Mouse (Mus musculus) hindbrain, embryonic 12.5 days (tissue): Measurements from ENCODE around the gene Slc25a17. TPM values are rescaled to one million over a fixed set of nuclear protein-coding genes. Genes with fewer than 3 reads are reported as not detected.

Experiments used
- ATAC-seq: fragments of 200-750 bp; cut with Nextera tagmentation; 2 replicates; pipeline ENCODE4 v1.8.0; 2017; ENCODE audit warnings: moderate TSS enrichment; ENCODE audit not compliant: low FRiP score
- H3K27ac ChIP-seq: fragments of 300-500 bp; sonication (generic); 2 replicates; pipeline ENCODE4 v1.5.1; 2016; ENCODE audit warnings: mild to moderate bottlenecking
- H3K27me3 ChIP-seq: fragments of 300-500 bp; sonication (generic); 2 replicates; pipeline ENCODE4 v1.6.1; 2016; ENCODE audit warnings: mild to moderate bottlenecking
- H3K36me3 ChIP-seq: fragments of 300-500 bp; sonication (generic); 2 replicates; pipeline ENCODE4 v1.6.1; 2016; ENCODE audit warnings: mild to moderate bottlenecking
- H3K4me1 ChIP-seq: fragments of 300-500 bp; sonication (generic); 2 replicates; pipeline ENCODE4 v1.6.1; 2016
- H3K4me2 ChIP-seq: fragments of 300-500 bp; sonication (generic); replicated peaks from 2 replicates; pipeline ENCODE4 v1.6.1; 2016; ENCODE audit warnings: mild to moderate bottlenecking
- H3K4me3 ChIP-seq: fragments of 300-500 bp; sonication (generic); 2 replicates; pipeline ENCODE4 v1.5.1; 2016; ENCODE audit warnings: mild to moderate bottlenecking
- H3K9ac ChIP-seq: fragments of 300-500 bp; sonication (generic); 2 replicates; pipeline ENCODE4 v1.6.1; 2016; ENCODE audit warnings: mild to moderate bottlenecking, moderate library complexity
- H3K9me3 ChIP-seq: fragments of 300-500 bp; sonication (generic); replicated peaks from 2 replicates; pipeline ENCODE4 v1.6.1; 2016; ENCODE audit warnings: mild to moderate bottlenecking
- WGBS: fragments of 180-500 bp; shearing (Covaris S2); methylation state at CpG from one replicate; pipeline ENCODE4 v1.1.7; 2016; 5-methylcytosine and 5-hydroxymethylcytosine counted together
- polyA plus RNA-seq: library from polyadenylated mRNA; unstranded; fragments of >200 nt; fragmentation: Nextera tagmentation; extraction: Ambion mirVana; gene quantifications from 2 replicates; pipeline ENCODE4 v1.2.1, GENCODE M21; 2016

Gene Slc25a17
- polyA plus RNA-seq, 1 experiment from 2014 or later, result 106 TPM

GRCm38 (mm10) chr15:81311026-81311425 lies 49.6 kb downstream of the Slc25a17 start:
- no peaks in the 10 kb centered on the region for H3K4me1 ChIP-seq
- H3K9me3 ChIP-seq, result no peaks in the 10 kb centered on the region
- H3K4me3 ChIP-seq, result no peak overlapping the region
- H3K36me3 ChIP-seq, result peaks cover 1% of the 10 kb centered on the region
- H3K27me3 ChIP-seq, result no peaks in the 10 kb centered on the region
- no peak overlapping the region for H3K9ac ChIP-seq
- H3K27ac ChIP-seq, result no peak overlapping the region
- ATAC-seq, result no peak
- 78% methylated on average over 6 of the region's 6 CpGs for WGBS
- no peak overlapping the region for H3K4me2 ChIP-seq

GRCm38 (mm10) chr15:81310353-81310752 lies 50.3 kb downstream of the Slc25a17 start:
- no peaks in the 10 kb centered on the region for H3K4me1 ChIP-seq
- ATAC-seq, result no peak

GRCm38 (mm10) chr15:81308038-81308437 lies 52.6 kb downstream of the Slc25a17 start:
- WGBS, result 94% methylated on average over 7 of the region's 7 CpGs
- H3K4me2 ChIP-seq, result no peak overlapping the region
- H3K9ac ChIP-seq, result no peak overlapping the region
- no peak overlapping the region for H3K4me3 ChIP-seq
- no peaks in the 10 kb centered on the region for H3K4me1 ChIP-seq
- ATAC-seq, result no peak
- no peaks in the 10 kb centered on the region for H3K27me3 ChIP-seq
- H3K27ac ChIP-seq, result no peak overlapping the region
- no peaks in the 10 kb centered on the region for H3K36me3 ChIP-seq
- H3K9me3 ChIP-seq, result no peaks in the 10 kb centered on the region

More at GRCm38 (mm10) chr15:81310353-81310752, 50.3 kb downstream of the Slc25a17 start:
- H3K27ac ChIP-seq, result no peak overlapping the region
- no peaks in the 10 kb centered on the region for H3K27me3 ChIP-seq
- no peaks in the 10 kb centered on the region for H3K36me3 ChIP-seq
- no peaks in the 10 kb centered on the region for H3K9me3 ChIP-seq
- H3K4me2 ChIP-seq, result no peak overlapping the region
- H3K4me3 ChIP-seq, result no peak overlapping the region
- H3K9ac ChIP-seq, result no peak overlapping the region
- 93% methylated on average over 9 of the region's 9 CpGs for WGBS

GRCm38 (mm10) chr15:81306501-81306900 lies 54.1 kb downstream of the Slc25a17 start:
- Histone ChIP-seq H3K9ac (no peak overlapping the region), H3K27ac (no peak overlapping the region), H3K9me3 (no peaks in the 10 kb centered on the region), H3K36me3 (no peaks in the 10 kb centered on the region), H3K4me1 (no peaks in the 10 kb centered on the region), H3K4me2 (no peak overlapping the region), H3K27me3 (no peaks in the 10 kb centered on the region), H3K4me3 (no peak overlapping the region)
- WGBS, result 95% methylated on average over 6 of the region's 6 CpGs
- ATAC-seq, result no peak

GRCm38 (mm10) chr15:81305035-81305434 lies 55.6 kb downstream of the Slc25a17 start:
- H3K9me3 ChIP-seq, result no peaks in the 10 kb centered on the region
- H3K4me1 ChIP-seq, result no peaks in the 10 kb centered on the region
- 72% methylated on average over 8 of the region's 8 CpGs for WGBS
- no peaks in the 10 kb centered on the region for H3K36me3 ChIP-seq
- H3K4me2 ChIP-seq, result no peak overlapping the region
- ATAC-seq, result no peak
- H3K4me3 ChIP-seq, result no peak overlapping the region
- H3K27ac ChIP-seq, result no peak overlapping the region
- H3K9ac ChIP-seq, result no peak overlapping the region
- H3K27me3 ChIP-seq, result no peaks in the 10 kb centered on the region

GRCm38 (mm10) chr15:81304006-81304405 lies 56.6 kb downstream of the Slc25a17 start:
- Histone ChIP-seq H3K9me3 (no peaks in the 10 kb centered on the region), H3K27ac (no peak overlapping the region), H3K4me3 (no peak overlapping the region), H3K9ac (no peak overlapping the region), H3K36me3 (no peaks in the 10 kb centered on the region), H3K4me2 (no peak overlapping the region), H3K27me3 (no peaks in the 10 kb centered on the region), H3K4me1 (no peaks in the 10 kb centered on the region)
- ATAC-seq, result no peak
- 92% methylated on average over 7 of the region's 7 CpGs for WGBS

GRCm38 (mm10) chr15:81302151-81302808 lies 58.3 kb downstream of the Slc25a17 start:
- H3K4me2 ChIP-seq, result no peak overlapping the region
- H3K27ac ChIP-seq, result no peak overlapping the region
- WGBS, result 74% methylated on average over 13 of the region's 13 CpGs
- no peak overlapping the region for H3K4me3 ChIP-seq
- H3K36me3 ChIP-seq, result no peaks in the 10 kb centered on the region
- no peaks in the 10 kb centered on the region for H3K27me3 ChIP-seq
- no peaks in the 10 kb centered on the region for H3K4me1 ChIP-seq
- no peak overlapping the region for H3K9ac ChIP-seq
- no peaks in the 10 kb centered on the region for H3K9me3 ChIP-seq
- ATAC-seq, result no peak

- H3K36me3 ChIP-seq, result no peaks in the 10 kb centered on the region
- H3K4me3 ChIP-seq, result no peak overlapping the region
- H3K27me3 ChIP-seq, result no peaks in the 10 kb centered on the region
- H3K4me1 ChIP-seq, result no peaks in the 10 kb centered on the region
- no peak overlapping the region for H3K27ac ChIP-seq
- 68% methylated on average over 16 of the region's 16 CpGs for WGBS
- no peaks in the 10 kb centered on the region for H3K9me3 ChIP-seq
- no peak overlapping the region for H3K9ac ChIP-seq
- ATAC-seq, result no peak
- no peak overlapping the region for H3K4me2 ChIP-seq
These were observed 59.2 kb downstream of the Slc25a17 start for GRCm38 (mm10) chr15:81301193-81302070.

- no peaks in the 10 kb centered on the region for H3K4me1 ChIP-seq
- 76% methylated on average over 3 of the region's 3 CpGs for WGBS
These were observed 60.0 kb downstream of the Slc25a17 start for GRCm38 (mm10) chr15:81300520-81301069.

GRCm38 (mm10) chr15:81299549-81299948 lies 61.1 kb downstream of the Slc25a17 start:
- no peaks in the 10 kb centered on the region for H3K27me3 ChIP-seq
- WGBS, result 88% methylated on average over 4 of the region's 4 CpGs
- H3K36me3 ChIP-seq, result no peaks in the 10 kb centered on the region
- no peak overlapping the region for H3K27ac ChIP-seq
- ATAC-seq, result no peak
- H3K4me1 ChIP-seq, result no peaks in the 10 kb centered on the region
- no peak overlapping the region for H3K4me3 ChIP-seq
- H3K4me2 ChIP-seq, result no peak overlapping the region
- H3K9me3 ChIP-seq, result no peaks in the 10 kb centered on the region
- H3K9ac ChIP-seq, result no peak overlapping the region

More at GRCm38 (mm10) chr15:81300520-81301069, 60.0 kb downstream of the Slc25a17 start:
- Histone ChIP-seq H3K9ac (no peak overlapping the region), H3K27ac (no peak overlapping the region), H3K27me3 (no peaks in the 10 kb centered on the region), H3K36me3 (no peaks in the 10 kb centered on the region), H3K9me3 (no peaks in the 10 kb centered on the region), H3K4me3 (no peak overlapping the region), H3K4me2 (no peak overlapping the region)
- no peak for ATAC-seq

GRCm38 (mm10) chr15:81298213-81298612 lies 62.4 kb downstream of the Slc25a17 start:
- Histone ChIP-seq H3K27me3 (no peaks in the 10 kb centered on the region), H3K4me3 (no peak overlapping the region), H3K4me1 (no peaks in the 10 kb centered on the region), H3K9ac (no peak overlapping the region), H3K27ac (no peak overlapping the region), H3K9me3 (no peaks in the 10 kb centered on the region), H3K4me2 (no peak overlapping the region), H3K36me3 (no peaks in the 10 kb centered on the region)
- ATAC-seq, result no peak
- WGBS, result 82% methylated on average over 6 of the region's 6 CpGs

GRCm38 (mm10) chr15:81297543-81297942 lies 63.1 kb downstream of the Slc25a17 start:
- Histone ChIP-seq H3K4me3 (no peak overlapping the region), H3K9me3 (no peaks in the 10 kb centered on the region), H3K9ac (no peak overlapping the region), H3K4me2 (no peak overlapping the region), H3K36me3 (no peaks in the 10 kb centered on the region), H3K27ac (no peak overlapping the region), H3K4me1 (no peaks in the 10 kb centered on the region), H3K27me3 (no peaks in the 10 kb centered on the region)
- no peak for ATAC-seq
- WGBS, result 87% methylated on average over 3 of the region's 3 CpGs
